Mouse (Mus musculus) bone marrow macrophage, adult 2 months (primary cell): ENCODE results near the gene Gramd4. TPM values are rescaled to one million over a fixed set of nuclear protein-coding genes. Genes with fewer than 3 reads are reported as not detected.
"Not testable (repeated sequence)": the region's sequence is repeated elsewhere in the genome, so short reads cannot be mapped to it uniquely, and the experiment has no call there.

ENCODE experiments used
- H3K27ac ChIP-seq: 2 replicates; pipeline ENCODE4 v1.5.1; 2012; ENCODE audit warnings: low read depth, low read length; ENCODE audit not compliant: insufficient read depth
- H3K4me1 ChIP-seq: 2 replicates; pipeline ENCODE4 v1.6.1; 2012; ENCODE audit warnings: low read length; ENCODE audit not compliant: control insufficient read depth, insufficient read depth
- H3K4me3 ChIP-seq: 2 replicates; pipeline ENCODE4 v1.5.1; 2012; ENCODE audit warnings: mild to moderate bottlenecking, low read length, moderate library complexity; ENCODE audit not compliant: insufficient read depth
- CTCF ChIP-seq: IDR thresholded peaks from 2 replicates; pipeline ENCODE4 v1.5.1; 2012; ENCODE audit warnings: low read depth, mild to moderate bottlenecking, low read length, moderate library complexity
- POLR2A ChIP-seq: IDR thresholded peaks from 2 replicates; pipeline ENCODE4 v1.6.1; 2012; ENCODE audit warnings: mild to moderate bottlenecking, low read depth, low read length, borderline replicate concordance
- polyA plus RNA-seq: library from polyadenylated mRNA; stranded (reverse); fragments of >200 nt; gene quantifications from 2 replicates; pipeline ENCODE4 v1.2.4, GENCODE M21; 2012; ENCODE audit not compliant: missing spikeins, insufficient read depth, insufficient read length

Gramd4 gene
- polyA plus RNA-seq, 1 experiment: 3.8 TPM

- TF ChIP-seq CTCF: no peak
- TF ChIP-seq POLR2A: no peak
- H3K27ac ChIP-seq: no peak overlapping the region
- no peak overlapping the region for H3K4me3 ChIP-seq
- H3K4me1 ChIP-seq: no peaks in the 10 kb centered on the region
These were observed 93.1 kb downstream of the Gramd4 start for GRCm38 (mm10) chr15:86150593-86150992.

- no peak for TF ChIP-seq CTCF
- no peak for TF ChIP-seq POLR2A
- no peak overlapping the region for H3K4me3 ChIP-seq
- no peaks in the 10 kb centered on the region for H3K4me1 ChIP-seq
- no peak overlapping the region for H3K27ac ChIP-seq
These were observed 96.0 kb downstream of the Gramd4 start for GRCm38 (mm10) chr15:86153481-86153960.

- Histone ChIP-seq H3K4me1 (no peaks in the 10 kb centered on the region), H3K4me3 (no peak overlapping the region), H3K27ac (no peak overlapping the region)
- TF ChIP-seq CTCF (no peak), POLR2A (no peak)
These were observed 99.0 kb downstream of the Gramd4 start for GRCm38 (mm10) chr15:86156492-86156891.

GRCm38 (mm10) chr15:86159093-86159492 lies 101.6 kb downstream of the Gramd4 start:
- Histone ChIP-seq H3K4me3 (no peak overlapping the region), H3K4me1 (no peaks in the 10 kb centered on the region), H3K27ac (no peak overlapping the region)
- TF ChIP-seq POLR2A (no peak), CTCF (no peak)

- no peaks in the 10 kb centered on the region for H3K4me1 ChIP-seq
- no peak overlapping the region for H3K27ac ChIP-seq
- no peak overlapping the region for H3K4me3 ChIP-seq
- TF ChIP-seq POLR2A: no peak
- no peak for TF ChIP-seq CTCF
These were observed 102.2 kb downstream of the Gramd4 start for GRCm38 (mm10) chr15:86159719-86160118.

- Histone ChIP-seq H3K27ac (no peak overlapping the region), H3K4me1 (no peaks in the 10 kb centered on the region), H3K4me3 (no peak overlapping the region)
- TF ChIP-seq CTCF (no peak), POLR2A (no peak)
These were observed 103.4 kb downstream of the Gramd4 start for GRCm38 (mm10) chr15:86160906-86161305.

- H3K27ac ChIP-seq, H3K4me3 ChIP-seq, H3K4me1 ChIP-seq: not testable (repeated sequence)
- peak; percentile 51; the same call in 1 of the 2 replicates for TF ChIP-seq CTCF
These were observed 104.3 kb downstream of the Gramd4 start for GRCm38 (mm10) chr15:86161800-86162199.

GRCm38 (mm10) chr15:86164718-86165345 lies 107.3 kb downstream of the Gramd4 start:
- no peak overlapping the region for H3K27ac ChIP-seq
- H3K4me3 ChIP-seq: no peak overlapping the region
- TF ChIP-seq POLR2A: no peak
- no peak for TF ChIP-seq CTCF
- H3K4me1 ChIP-seq: peaks cover 31% of the 10 kb centered on the region

GRCm38 (mm10) chr15:86165811-86166590 lies 108.5 kb downstream of the Gramd4 start:
- peaks cover 42% of the 10 kb centered on the region for H3K4me1 ChIP-seq
- TF ChIP-seq CTCF (no peak), POLR2A (no peak)
- H3K27ac ChIP-seq: peak overlapping the region; percentile 100
- H3K4me3 ChIP-seq: no peak overlapping the region

- no peak overlapping the region for H3K4me3 ChIP-seq
- H3K27ac ChIP-seq: peak overlapping the region; percentile 100
- peaks cover 52% of the 10 kb centered on the region for H3K4me1 ChIP-seq
- TF ChIP-seq CTCF (no peak), POLR2A (no peak)
These were observed 109.6 kb downstream of the Gramd4 start for GRCm38 (mm10) chr15:86167032-86167655.
